Mouse (Mus musculus) limb, embryonic 13.5 days (tissue): Measurements from ENCODE around the gene Clmp. TPM values are rescaled to one million over a fixed set of nuclear protein-coding genes. Genes with fewer than 3 reads are reported as not detected.

Source experiments
- ATAC-seq: fragments of 200-750 bp; cut with Nextera tagmentation; 2 replicates; pipeline ENCODE4 v1.8.0; 2017; ENCODE audit warnings: low read depth, moderate number of reproducible peaks, moderate TSS enrichment; ENCODE audit not compliant: low FRiP score
- H3K27ac ChIP-seq: fragments of 300-500 bp; sonication (generic); 2 replicates; pipeline ENCODE4 v1.5.1; 2015; ENCODE audit warnings: inconsistent platforms, mild to moderate bottlenecking, moderate library complexity
- H3K27me3 ChIP-seq: fragments of 300-500 bp; sonication (generic); 2 replicates; pipeline ENCODE4 v1.6.1; 2015; ENCODE audit warnings: mild to moderate bottlenecking, inconsistent platforms
- H3K36me3 ChIP-seq: fragments of 300-500 bp; sonication (generic); 2 replicates; pipeline ENCODE4 v1.6.1; 2015; ENCODE audit warnings: inconsistent platforms, mild to moderate bottlenecking, moderate library complexity
- H3K4me1 ChIP-seq: fragments of 300-500 bp; sonication (generic); 2 replicates; pipeline ENCODE4 v1.6.1; 2015; ENCODE audit warnings: inconsistent platforms
- H3K4me2 ChIP-seq: fragments of 300-500 bp; sonication (generic); replicated peaks from 2 replicates; pipeline ENCODE4 v1.6.1; 2015; ENCODE audit warnings: inconsistent platforms, mild to moderate bottlenecking, moderate library complexity
- H3K4me3 ChIP-seq: fragments of 300-500 bp; sonication (generic); 2 replicates; pipeline ENCODE4 v1.5.1; 2015; ENCODE audit warnings: moderate library complexity, mild to moderate bottlenecking, inconsistent platforms
- H3K9ac ChIP-seq: fragments of 300-500 bp; sonication (generic); 2 replicates; pipeline ENCODE4 v1.6.1; 2015; ENCODE audit warnings: mild to moderate bottlenecking, inconsistent platforms
- H3K9me3 ChIP-seq: fragments of 300-500 bp; sonication (generic); 2 replicates; pipeline ENCODE4 v1.6.1; 2016; ENCODE audit warnings: inconsistent platforms
- WGBS: fragments of 180-500 bp; shearing (Covaris S2); methylation state at CpG from one replicate; pipeline ENCODE4 v1.1.7; 2015; 5-methylcytosine and 5-hydroxymethylcytosine counted together
- polyA plus RNA-seq: library from polyadenylated mRNA; unstranded; fragments of >200 nt; fragmentation: Nextera tagmentation; extraction: Ambion mirVana; gene quantifications from 2 replicates; pipeline ENCODE4 v1.2.1, GENCODE M21; 2015

The Clmp gene
- polyA plus RNA-seq, 1 experiment from 2014 or later = 62.8 TPM

DNA sequence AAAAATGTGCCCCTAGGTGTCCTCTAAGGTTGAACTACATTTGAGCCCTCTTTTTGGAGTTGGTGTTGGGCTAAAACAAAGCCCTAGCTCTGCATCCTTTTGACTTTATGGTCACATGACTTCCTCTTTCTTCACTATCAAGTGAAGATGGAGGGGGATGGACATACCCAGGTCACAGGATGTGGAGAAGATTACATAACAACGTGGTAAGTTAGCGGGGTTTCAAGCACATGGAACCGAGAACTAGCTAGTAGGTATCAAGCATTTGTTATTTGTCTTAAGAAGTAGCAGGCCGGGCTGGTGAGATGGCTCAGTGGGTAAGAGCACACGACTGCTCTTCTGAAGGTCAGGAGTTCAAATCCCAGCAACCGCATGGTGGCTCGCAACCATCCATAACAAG lies 128.3 kb downstream of the Clmp start:
- H3K4me3 ChIP-seq = no peak overlapping the region
- no peak overlapping the region for H3K9ac ChIP-seq
- no peak overlapping the region for H3K27ac ChIP-seq
- WGBS = 88% methylated on average over 7 of the region's 7 CpGs
- H3K4me1 ChIP-seq = no peaks in the 10 kb centered on the region
- H3K4me2 ChIP-seq = no peak overlapping the region
- no peaks in the 10 kb centered on the region for H3K9me3 ChIP-seq
- no peak for ATAC-seq
- H3K36me3 ChIP-seq = peaks cover 11% of the 10 kb centered on the region; the same call in 1 of the 2 replicates
- no peaks in the 10 kb centered on the region for H3K27me3 ChIP-seq

DNA sequence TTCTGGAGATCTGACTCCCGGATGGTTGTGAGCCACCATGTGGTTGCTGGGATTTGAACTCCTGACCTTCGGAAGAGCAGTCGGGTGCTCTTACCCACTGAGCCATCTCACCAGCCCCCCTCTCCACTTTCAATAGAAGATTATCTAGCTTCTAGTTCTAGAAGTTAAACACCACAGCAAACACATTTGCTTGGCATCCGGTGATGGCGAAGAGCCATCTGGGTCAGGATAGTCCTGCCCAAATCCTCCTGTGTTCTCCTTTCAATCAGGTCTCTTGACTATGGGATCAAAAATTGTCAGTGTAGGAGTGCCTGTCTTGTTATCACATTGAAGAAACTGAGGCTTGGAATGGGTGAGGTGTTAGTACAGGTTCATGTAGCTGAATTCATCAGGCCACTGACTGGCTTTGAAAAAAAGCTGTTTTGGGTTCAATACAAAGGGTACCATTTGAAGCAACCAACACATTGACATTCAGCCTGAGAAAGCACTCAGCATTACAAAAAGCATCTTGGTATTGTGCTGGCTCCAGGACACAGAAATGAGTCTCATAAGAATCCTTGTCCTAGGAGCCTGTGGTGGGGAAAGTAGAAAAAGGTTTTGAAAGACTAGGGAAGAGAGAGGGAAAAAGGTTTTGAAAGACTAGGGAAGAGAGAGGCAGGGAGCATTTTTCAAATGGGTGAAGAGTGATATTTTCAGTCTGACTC lies 131.7 kb downstream of the Clmp start:
- Histone ChIP-seq H3K27ac (no peak overlapping the region), H3K4me2 (no peak overlapping the region), H3K9me3 (no peaks in the 10 kb centered on the region), H3K4me1 (no peaks in the 10 kb centered on the region), H3K36me3 (0 out of 2 replicates have a peak, but pooled peaks cover 3% of the 10 kb centered on the region), H3K4me3 (no peak overlapping the region), H3K9ac (no peak overlapping the region), H3K27me3 (no peaks in the 10 kb centered on the region)
- WGBS = 90% methylated on average over 5 of the region's 5 CpGs
- ATAC-seq = no peak

DNA sequence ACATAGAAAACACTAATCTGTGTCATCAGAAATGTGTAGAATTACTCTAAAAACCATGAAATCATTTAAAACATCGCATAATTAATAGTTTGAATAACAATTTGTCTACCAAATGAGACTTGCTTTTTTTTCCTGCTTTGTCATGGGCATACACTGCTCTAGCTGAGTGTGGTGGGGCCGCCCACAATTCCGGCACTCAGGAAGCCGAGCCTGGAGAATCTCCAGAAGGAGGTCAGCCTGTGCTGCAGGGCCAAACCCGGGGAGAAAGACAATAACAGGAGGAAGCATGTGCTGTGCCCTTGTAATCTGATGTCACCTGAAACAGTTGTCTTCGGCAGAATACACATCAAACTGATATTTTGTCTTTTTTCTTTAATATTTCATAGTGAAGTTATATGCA lies 139.8 kb downstream of the Clmp start:
- Histone ChIP-seq H3K36me3 (no peaks in the 10 kb centered on the region), H3K27me3 (0 out of 2 replicates have a peak, but pooled peaks cover 2% of the 10 kb centered on the region), H3K27ac (no peak overlapping the region), H3K4me2 (no peak overlapping the region), H3K4me3 (no peak overlapping the region), H3K4me1 (no peaks in the 10 kb centered on the region; the same call in 1 of the 2 replicates), H3K9me3 (no peaks in the 10 kb centered on the region), H3K9ac (no peak overlapping the region)
- ATAC-seq = no peak
- WGBS = 50% methylated on average over 6 of the region's 6 CpGs

DNA sequence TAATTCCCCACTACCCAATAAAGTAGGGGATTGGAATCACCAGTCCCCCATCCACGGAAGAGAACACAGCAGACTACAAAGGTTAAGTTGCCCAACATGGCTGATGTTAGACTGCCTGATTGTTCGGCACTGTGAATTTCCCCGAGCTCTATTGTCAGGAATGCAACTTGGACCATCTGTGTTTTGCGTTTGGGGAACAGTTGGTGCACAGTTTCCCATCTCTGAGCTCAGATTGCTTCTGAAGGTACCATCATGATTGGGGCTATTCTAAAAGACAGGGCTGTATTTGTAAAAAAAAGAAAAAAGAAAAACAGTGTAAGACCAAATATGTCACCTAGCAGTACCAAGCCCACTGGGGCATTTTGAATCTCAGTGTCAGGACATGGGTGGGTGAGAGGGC lies 141.6 kb downstream of the Clmp start:
- H3K4me3 ChIP-seq = no peak overlapping the region
- WGBS = 41% methylated on average over 4 of the region's 4 CpGs
- no peak overlapping the region for H3K9ac ChIP-seq
- H3K27ac ChIP-seq = no peak overlapping the region
- 0 out of 2 replicates have a peak, but pooled peaks cover 2% of the 10 kb centered on the region for H3K27me3 ChIP-seq
- H3K4me1 ChIP-seq = no peaks in the 10 kb centered on the region; the same call in 1 of the 2 replicates
- H3K4me2 ChIP-seq = no peak overlapping the region
- H3K36me3 ChIP-seq = no peaks in the 10 kb centered on the region
- ATAC-seq = no peak
- H3K9me3 ChIP-seq = no peaks in the 10 kb centered on the region

DNA sequence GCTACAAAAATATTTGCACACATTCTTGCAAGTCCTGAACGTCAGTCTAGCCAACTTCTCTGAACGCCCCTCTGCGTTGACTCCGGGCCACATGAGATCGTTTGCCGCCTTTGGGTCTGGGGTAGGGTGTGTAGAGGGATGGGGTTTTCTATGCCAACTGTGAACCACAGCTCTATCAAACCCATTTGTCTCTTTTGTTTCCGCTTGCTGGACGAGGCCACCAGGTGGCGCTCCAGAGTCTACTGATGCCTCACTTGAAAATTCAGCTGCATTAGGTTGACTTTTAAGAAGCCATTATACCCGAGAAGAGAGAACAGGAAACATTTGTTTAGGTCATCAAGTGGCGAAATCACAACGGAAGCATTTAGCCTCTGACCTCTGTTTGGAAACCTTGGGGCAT lies 148.8 kb downstream of the Clmp start:
- H3K27me3 ChIP-seq = no peaks in the 10 kb centered on the region
- no peak overlapping the region for H3K27ac ChIP-seq
- no peaks in the 10 kb centered on the region for H3K4me1 ChIP-seq
- WGBS = 6% methylated on average over 12 of the region's 12 CpGs
- no peak overlapping the region for H3K4me3 ChIP-seq
- H3K36me3 ChIP-seq = no peaks in the 10 kb centered on the region
- ATAC-seq = no peak
- no peak overlapping the region for H3K4me2 ChIP-seq
- H3K9ac ChIP-seq = no peak overlapping the region
- no peaks in the 10 kb centered on the region for H3K9me3 ChIP-seq

Other genes starting within 250 kb of the Clmp start
- 3.0 and 6.0 TPM in 2 replicates for gene Gramd1b, start 154.6 kb upstream of the Clmp start, polyA plus RNA-seq
- gene Gm21915, start 15.3 kb upstream of the Clmp start, polyA plus RNA-seq = not detected in 2 replicates
- 2,194 and 2,567 TPM in 2 replicates for gene Hspa8, start 115.0 kb downstream of the Clmp start, polyA plus RNA-seq
- 0.06 TPM in 1 of 2 replicates, not detected in the other for gene Bsx, start 188.2 kb downstream of the Clmp start, polyA plus RNA-seq